Mouse (Mus musculus) heart, adult 18-20 months (tissue): ENCODE results near the gene Hid1. TPM values are rescaled to one million over a fixed set of nuclear protein-coding genes. Genes with fewer than 3 reads are reported as not detected.
"Not testable (repeated sequence)": the region's sequence is repeated elsewhere in the genome, so short reads cannot be mapped to it uniquely, and the experiment has no call there.

Experiments used
- DNase-seq, 2 experiments: peaks; one replicate each; pipeline ENCODE4 v3.0.0; 2021 to 2022; ENCODE audit warnings: mixed read lengths in 1 of 2
- long read RNA-seq, 2 experiments: library from polyadenylated mRNA; stranded (forward); transcript quantifications; one replicate each; pipeline ENCODE4 v2.0.0; 2021
- total RNA-seq, 2 experiments: library from RNA; stranded (reverse); gene quantifications; 2 replicates each; pipeline ENCODE4 v1.2.3; 2021

Gene Hid1
- 1 to 10 TPM; 2.4 to 3.6 TPM for total RNA-seq
- long read RNA-seq, experiment 1, partial matches to known transcripts = 1 of 2 reads
- long read RNA-seq, experiment 1, other reads (novel, unspliced or antisense) = 0 of 2 reads
- long read RNA-seq, experiment 2, partial matches to known transcripts = 0 of 3 reads
- long read RNA-seq, experiment 2, other reads (novel, unspliced or antisense) = 1 of 3 reads

DNA sequence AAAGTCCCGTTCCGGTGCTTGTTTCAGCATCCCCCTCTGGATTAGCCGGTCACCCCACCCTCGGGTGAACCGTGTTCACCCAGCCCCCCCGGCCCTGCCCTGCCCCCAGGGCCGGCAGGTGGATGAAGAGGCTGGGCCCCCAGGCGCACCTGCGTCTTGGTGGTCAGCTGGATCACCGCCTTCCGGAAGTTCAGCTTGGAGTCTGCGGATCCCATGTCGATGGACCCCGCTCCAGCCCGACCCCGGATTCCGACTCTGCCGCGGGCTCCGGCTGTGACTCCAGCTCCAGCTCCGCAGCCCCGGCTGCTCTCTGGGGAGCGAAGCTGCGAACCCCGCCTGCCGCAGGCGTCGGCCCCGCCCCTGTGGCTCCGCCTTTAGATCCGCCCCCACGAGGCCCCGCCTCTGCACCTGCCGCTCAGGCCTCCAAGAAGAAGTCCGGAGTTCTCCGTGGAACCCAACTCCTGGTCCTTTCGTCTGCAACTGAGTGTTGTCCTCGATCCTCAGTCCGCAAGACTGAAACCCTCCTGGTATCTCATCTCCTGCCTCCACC is at the start of gene Hid1:
Hid1 (minus strand) TSS at position 362 of the 550 bp plus-strand sequence.
- DNase-seq = peak; percentile 87 to 88

GRCm38 (mm10) chr11:115409556-115409955 is 42.0 kb upstream of the Hid1 start:
- DNase-seq = no peak

- DNase-seq = no peak
Observed at GRCm38 (mm10) chr11:115408266-115408920, 40.8 kb upstream of the Hid1 start.

DNA sequence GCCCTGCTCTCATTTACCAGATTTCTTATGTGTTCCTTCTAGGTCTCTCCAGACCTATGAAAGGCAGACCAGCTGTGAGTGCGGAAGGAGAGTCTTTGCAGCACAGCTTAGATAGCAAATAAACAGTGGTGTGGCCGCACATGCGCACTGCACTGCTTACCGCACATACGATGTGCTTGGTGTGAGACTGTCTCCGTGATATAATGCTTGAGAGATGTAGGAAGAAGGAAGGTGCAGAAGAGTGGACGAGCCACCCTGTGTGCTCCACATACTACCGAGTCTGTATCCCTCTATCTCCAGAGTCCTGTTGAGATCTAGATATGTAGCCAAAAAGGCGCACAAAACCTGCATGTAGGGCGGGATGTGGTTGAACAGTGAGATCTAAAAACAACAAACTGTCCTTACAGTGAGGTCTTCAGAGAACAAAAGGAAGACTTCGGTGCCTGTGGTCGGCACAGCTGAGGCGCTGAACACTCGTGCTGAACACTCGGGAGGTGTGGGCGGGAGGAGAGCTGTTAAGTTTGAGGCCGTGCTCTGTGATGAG is 39.4 kb upstream of the Hid1 start:
- no peak for DNase-seq

- no peak for DNase-seq
Observed at GRCm38 (mm10) chr11:115405723-115406122, 38.2 kb upstream of the Hid1 start.

DNA sequence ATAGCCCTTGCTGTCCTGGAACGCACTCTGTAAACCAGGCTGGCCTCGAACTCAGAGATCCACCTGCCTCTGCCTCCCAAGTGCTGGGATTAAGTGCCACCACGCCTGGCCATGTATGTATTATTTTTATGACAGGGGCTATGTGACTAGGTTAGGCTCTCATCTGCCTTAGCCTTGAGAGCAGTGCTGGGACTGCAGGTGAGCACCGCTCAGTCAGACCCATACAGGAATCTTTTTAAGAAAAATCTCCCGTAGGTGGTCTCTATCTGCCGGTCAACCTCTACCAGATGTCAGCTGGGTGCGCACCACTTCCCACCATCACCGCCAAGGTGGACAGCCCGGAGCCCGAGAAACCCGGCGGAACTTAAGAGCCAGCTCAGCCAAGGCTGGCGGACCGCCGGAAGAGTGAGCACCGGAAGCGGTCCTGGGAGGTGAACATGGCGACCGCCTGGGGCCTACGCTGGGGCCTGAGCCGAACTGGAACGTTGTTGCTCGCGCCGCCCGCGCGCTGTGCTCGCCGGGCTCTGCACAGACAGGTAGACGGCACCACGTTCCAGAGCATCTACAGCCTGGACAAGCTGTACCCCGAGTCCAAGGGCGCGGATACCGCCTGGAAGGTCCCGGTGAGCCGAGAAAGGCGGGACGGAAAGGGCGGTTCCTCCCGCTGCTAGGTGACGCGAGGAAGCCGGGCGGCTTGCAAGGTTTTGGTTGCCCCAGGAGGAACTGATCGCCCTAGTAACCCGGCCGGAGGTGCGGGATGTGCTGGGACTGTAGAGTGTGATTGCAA is 36.0 kb upstream of the Hid1 start, which contains the start of gene Mrpl58:
Mrpl58 (plus strand) TSS at position 415 of the 787 bp plus-strand sequence.
- DNase-seq = peak; percentile 90 to 94

GRCm38 (mm10) chr11:115400630-115401391 is 33.3 kb upstream of the Hid1 start:
- DNase-seq = no peak

GRCm38 (mm10) chr11:115400126-115400525 is 32.6 kb upstream of the Hid1 start:
- DNase-seq = no peak

DNA sequence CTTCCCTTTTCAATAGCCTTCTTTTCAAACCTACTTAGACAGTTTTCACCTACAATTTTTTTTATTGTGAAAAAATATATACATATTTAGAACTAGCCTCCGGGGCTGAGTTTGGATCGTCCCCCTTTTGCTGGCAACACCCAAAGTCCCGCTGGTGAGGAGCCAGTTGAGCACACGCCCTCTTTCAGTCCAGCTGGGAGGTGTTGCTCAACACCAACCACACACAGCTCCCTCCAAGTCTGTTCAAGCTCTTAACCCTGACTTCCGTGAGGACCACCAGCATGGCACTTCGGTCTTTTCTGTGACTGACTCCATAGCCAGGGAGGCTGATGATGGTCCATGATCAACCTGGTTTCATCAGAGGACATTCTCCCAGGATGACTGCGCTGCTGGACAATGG is 30.5 kb upstream of the Hid1 start:
- peak in 1 of 2 experiments; percentile 52 for DNase-seq

DNA sequence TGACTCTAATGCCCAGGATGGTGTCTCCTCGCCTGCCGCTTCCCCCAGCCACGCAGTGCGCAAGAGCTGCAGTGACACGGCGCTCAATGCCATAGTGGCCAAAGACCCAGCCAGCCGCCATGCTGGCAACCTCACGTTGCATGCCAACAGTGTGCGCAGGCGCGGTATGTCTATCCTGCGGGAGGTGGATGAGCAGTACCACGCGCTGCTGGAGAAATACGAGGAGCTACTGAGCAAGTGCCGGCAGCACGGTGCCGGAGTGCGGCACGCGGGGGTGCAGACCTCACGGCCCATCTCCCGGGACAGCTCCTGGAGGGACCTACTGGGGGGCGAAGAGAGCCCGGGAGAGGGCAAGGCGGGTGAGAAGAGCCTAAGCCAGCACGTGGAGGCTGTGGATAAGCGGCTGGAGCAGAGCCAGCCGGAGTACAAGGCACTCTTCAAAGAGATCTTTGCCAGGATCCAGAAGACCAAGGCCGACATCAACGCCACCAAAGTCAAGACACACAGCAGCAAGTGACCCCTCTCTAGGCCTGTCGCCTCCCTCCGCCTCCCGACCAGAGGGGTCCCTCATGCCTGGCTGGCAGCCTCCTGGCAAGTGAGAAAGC is 26.3 kb upstream of the Hid1 start:
- DNase-seq = no peak

GRCm38 (mm10) chr11:115391358-115391757 is 23.8 kb upstream of the Hid1 start:
- no peak for DNase-seq

- DNase-seq = not testable (repeated sequence)
Observed at GRCm38 (mm10) chr11:115386859-115387258, 19.3 kb upstream of the Hid1 start.

DNA sequence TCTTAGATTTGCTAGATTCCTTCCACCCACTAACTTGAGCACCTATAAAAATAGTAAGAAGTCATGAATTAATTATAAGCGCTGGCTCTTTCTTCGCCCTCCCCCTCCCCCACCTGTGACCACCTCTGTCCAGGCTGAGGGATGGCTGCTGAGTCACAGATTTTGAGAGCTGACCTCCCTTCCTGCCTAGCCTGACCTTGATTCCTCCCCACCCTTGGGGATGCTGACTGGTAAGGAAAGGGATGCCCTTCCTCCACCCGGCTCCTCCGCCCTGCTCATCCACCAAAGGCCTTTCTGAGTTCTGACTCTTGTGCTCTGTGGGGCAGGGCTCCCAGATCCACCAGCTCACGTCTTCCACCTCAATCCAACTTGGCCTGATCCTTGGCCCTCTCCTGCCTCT is 17.0 kb upstream of the Hid1 start:
- no peak for DNase-seq

GRCm38 (mm10) chr11:115383701-115384474 is 16.3 kb upstream of the Hid1 start:
- peak in 1 of 2 experiments; percentile 27 for DNase-seq

- DNase-seq = peak in 1 of 2 experiments; percentile 28
Observed at GRCm38 (mm10) chr11:115382891-115383290, 15.3 kb upstream of the Hid1 start.

DNA sequence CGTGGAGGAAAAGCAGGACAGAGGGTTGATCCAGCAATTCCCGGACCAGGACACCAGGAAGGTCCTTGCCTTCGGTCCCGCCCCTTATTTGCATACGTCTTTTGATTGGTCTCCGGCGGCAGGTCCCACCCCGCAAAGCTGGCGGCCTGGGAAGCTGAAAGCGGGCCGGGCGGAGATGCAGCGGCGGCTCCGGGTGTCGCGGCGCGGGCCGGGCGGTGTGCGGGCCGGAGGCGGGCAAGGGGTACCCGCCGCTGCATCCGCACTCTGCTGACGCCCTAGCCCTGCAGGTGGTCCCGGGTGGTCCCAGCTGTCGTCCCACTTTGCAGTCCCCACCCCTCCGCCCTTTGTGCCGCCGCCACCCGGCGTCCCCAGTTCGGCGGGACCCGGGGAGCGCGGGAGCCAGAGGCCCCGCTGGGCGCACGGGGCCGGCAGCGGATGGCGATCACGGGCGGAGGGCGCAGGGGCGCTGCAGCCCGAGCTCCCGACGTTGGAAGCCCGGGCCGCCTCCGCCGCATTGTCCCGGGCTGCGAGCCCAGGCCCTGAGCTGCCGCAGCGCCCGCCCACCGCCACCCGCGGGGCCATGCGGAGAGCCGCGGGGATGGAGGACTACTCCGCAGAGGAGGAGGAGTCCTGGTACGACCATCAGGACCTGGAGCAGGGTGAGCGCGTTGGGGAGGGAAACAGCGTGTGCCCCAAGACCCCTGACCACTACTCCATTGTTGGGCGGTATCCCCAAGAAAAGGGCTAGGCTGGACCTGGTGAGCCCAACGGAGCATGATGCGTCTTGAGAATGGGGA is 14.4 kb upstream of the Hid1 start, which contains the start of gene Cdr2l:
Cdr2l (plus strand) TSS at position 174 of the 797 bp plus-strand sequence.
- DNase-seq = peak; percentile 96

GRCm38 (mm10) chr11:115381276-115381675 is 13.7 kb upstream of the Hid1 start:
- DNase-seq = no peak

DNA sequence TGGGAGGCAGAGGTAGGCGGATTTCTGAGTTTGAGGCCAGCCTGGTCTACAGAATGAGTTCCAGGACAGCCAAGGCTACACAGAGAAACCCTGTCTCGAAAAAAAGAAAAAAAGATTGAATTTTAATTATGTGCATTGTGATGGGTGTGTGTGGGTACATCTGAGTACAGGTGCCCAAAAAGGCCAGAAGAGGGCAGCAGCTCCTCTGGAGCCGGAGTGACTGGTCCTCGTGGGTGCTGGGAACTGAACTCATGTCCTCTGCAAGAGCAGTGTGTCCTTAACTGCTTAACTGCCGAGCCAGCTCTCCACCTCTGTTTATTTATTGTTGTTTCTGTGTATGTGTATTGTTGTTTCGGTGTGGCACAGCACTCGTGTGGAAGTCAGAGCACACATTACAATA is 10.3 kb upstream of the Hid1 start:
- no peak for DNase-seq

- no peak for DNase-seq
Observed at GRCm38 (mm10) chr11:115377254-115377653, 9.7 kb upstream of the Hid1 start.
